Comparison of ENCODE assay signal across 8 mouse cellular contexts in the genomic region with DNA sequence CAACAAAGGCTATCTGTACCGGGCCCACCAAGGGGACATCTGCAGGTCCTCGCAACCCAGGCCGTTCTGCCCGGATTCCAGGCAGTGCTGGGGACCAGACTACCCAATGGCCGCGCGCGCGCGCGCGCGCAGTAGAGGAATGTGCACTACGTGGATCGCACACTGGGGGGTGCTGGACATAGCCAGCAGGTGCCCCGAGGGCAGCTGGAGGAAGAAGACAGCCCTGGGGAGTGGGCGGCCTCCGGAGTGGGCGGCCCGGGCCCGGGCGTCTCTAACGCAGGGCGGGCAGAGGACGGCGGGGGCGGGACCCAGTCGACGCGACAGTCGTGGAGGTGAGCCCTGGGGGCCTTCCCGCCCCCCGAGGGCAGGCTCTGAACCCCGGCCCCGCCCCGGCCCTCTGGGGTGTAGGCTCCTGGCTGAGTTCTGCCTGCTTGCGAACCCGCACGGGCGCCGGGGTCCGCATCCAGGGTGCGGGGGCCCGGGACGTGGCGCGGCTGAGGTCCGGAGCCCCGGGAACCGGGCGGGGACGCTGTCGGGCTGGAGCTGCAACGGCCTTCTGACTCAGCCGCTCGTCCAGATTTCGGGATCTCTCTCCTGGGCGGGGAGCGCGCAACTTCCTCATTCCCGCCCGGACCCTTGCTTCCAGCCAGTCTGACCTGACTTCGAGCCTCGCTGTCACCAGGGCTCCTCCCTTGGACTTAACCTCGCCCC. TPM values are rescaled to one million over a fixed set of nuclear protein-coding genes. Genes with fewer than 3 reads are reported as not detected.
A peak's percentile ranks its signal among the peaks of the same experiment; 100 is the strongest.
DNase-seq lines count a peak whose midpoint lies in the region; ATAC-seq and TF ChIP-seq lines count a peak whose summit lies in the region.

A gene (plus strand): TSS at position 188 of the 711 bp plus-strand sequence.

- H3K4me3 ChIP-seq in embryonic facial prominence, embryonic 11.5 days (ENCODE audit: low read depth, low read length) = peak within 1 kb of the TSS; percentile 56
- H3K4me3 ChIP-seq in kidney, adult 2 months (ENCODE audit: insufficient read depth, low read depth, low read length) = peak within 1 kb of the TSS; percentile 49
- H3K4me3 ChIP-seq in limb, embryonic 13.5 days = peak within 1 kb of the TSS; percentile 67
- peak within 1 kb of the TSS; percentile 50 for H3K4me3 ChIP-seq in midbrain, embryonic 15.5 days

- H3K9ac ChIP-seq in embryonic facial prominence, embryonic 11.5 days (replicated peaks; ENCODE audit: low read length) = peak within 1 kb of the TSS; percentile 56
- H3K9ac ChIP-seq in limb, embryonic 13.5 days = peak within 1 kb of the TSS; percentile 77
- H3K9ac ChIP-seq in midbrain, embryonic 15.5 days = peak within 1 kb of the TSS; percentile 45

- peak; percentile 39 to 53 for DNase-seq in cerebellum, adult 18-20 months
- no peak for DNase-seq in cerebellum, adult 9-10 months
- DNase-seq in embryonic facial prominence, embryonic 11.5 days (ENCODE audit: low spot score) = peak; percentile 92
- peak; percentile 92 to 95 for DNase-seq in heart, adult 18-20 months
- peak; percentile 95 for DNase-seq in kidney, adult 2 months
- DNase-seq in spleen, adult 18-20 months = peak; percentile 83

- H3K9me3 ChIP-seq in embryonic facial prominence, embryonic 11.5 days (replicated peaks; ENCODE audit: control insufficient read depth, low read length) = no peaks in the 10 kb centered on the region
- no peaks in the 10 kb centered on the region for H3K9me3 ChIP-seq in limb, embryonic 13.5 days
- H3K9me3 ChIP-seq in midbrain, embryonic 15.5 days = no peaks in the 10 kb centered on the region

- peaks cover 8% of the 10 kb centered on the region for H3K27me3 ChIP-seq in embryonic facial prominence, embryonic 11.5 days (ENCODE audit: control insufficient read depth, insufficient read depth, low read length)
- H3K27me3 ChIP-seq in kidney, adult 2 months (replicated peaks; ENCODE audit: control insufficient read depth, insufficient read depth, low read length) = no peaks in the 10 kb centered on the region
- H3K27me3 ChIP-seq in limb, embryonic 13.5 days = peaks cover 55% of the 10 kb centered on the region
- peaks cover 17% of the 10 kb centered on the region; the same call in 1 of the 2 replicates for H3K27me3 ChIP-seq in midbrain, embryonic 15.5 days (replicated peaks)

- peak; percentile 89 for ATAC-seq in embryonic facial prominence, embryonic 11.5 days (replicated peaks; ENCODE audit: insufficient number of reproducible peaks, low FRiP score, low TSS enrichment, low read depth)
- ATAC-seq in limb, embryonic 13.5 days (ENCODE audit: low FRiP score, low read depth) = peak; percentile 88
- ATAC-seq in midbrain, embryonic 15.5 days (replicated peaks) = peak; percentile 86

- H3K27ac ChIP-seq in embryonic facial prominence, embryonic 11.5 days (replicated peaks; ENCODE audit: low read depth, low read length) = no peak within 1 kb of the TSS
- H3K27ac ChIP-seq in kidney, adult 2 months (ENCODE audit: insufficient read depth, low read depth, low read length) = no peak within 1 kb of the TSS
- no peak within 1 kb of the TSS for H3K27ac ChIP-seq in limb, embryonic 13.5 days
- peak within 1 kb of the TSS; percentile 5; the same call in 1 of the 2 replicates for H3K27ac ChIP-seq in midbrain, embryonic 15.5 days

- no peak for TF ChIP-seq POLR2A in kidney, adult 2 months (IDR thresholded peaks at IDR 0.05; ENCODE audit: low read depth, low read length)

- no peaks in the 10 kb centered on the region for H3K36me3 ChIP-seq in embryonic facial prominence, embryonic 11.5 days (replicated peaks; ENCODE audit: control insufficient read depth, insufficient read depth, low read depth, low read length)
- H3K36me3 ChIP-seq in kidney, adult 2 months (ENCODE audit: control insufficient read depth, insufficient read depth, low read length) = no peaks in the 10 kb centered on the region
- H3K36me3 ChIP-seq in limb, embryonic 13.5 days = no peaks in the 10 kb centered on the region
- no peaks in the 10 kb centered on the region for H3K36me3 ChIP-seq in midbrain, embryonic 15.5 days (replicated peaks)

- WGBS in embryonic facial prominence, embryonic 11.5 days = under 1% methylated on average over 65 of the region's 65 CpGs
- 1% methylated on average over 64 of the region's 65 CpGs for WGBS in kidney, adult 2 months
- WGBS in limb, embryonic 13.5 days = under 1% methylated on average over 64 of the region's 65 CpGs
- WGBS in midbrain, embryonic 15.5 days = under 1% methylated on average over 60 of the region's 65 CpGs

- H3K4me2 ChIP-seq in embryonic facial prominence, embryonic 11.5 days (ENCODE audit: low read depth, low read length) = peak within 1 kb of the TSS; percentile 87
- peak within 1 kb of the TSS; percentile 86 for H3K4me2 ChIP-seq in limb, embryonic 13.5 days (replicated peaks)
- peak within 1 kb of the TSS; percentile 62 for H3K4me2 ChIP-seq in midbrain, embryonic 15.5 days

- TF ChIP-seq CTCF in kidney, adult 2 months (conservative IDR thresholded peaks at IDR 0.05; ENCODE audit: insufficient read depth, insufficient read length, low read depth, low read length) = peak; percentile 72

- no peaks in the 10 kb centered on the region for H3K4me1 ChIP-seq in embryonic facial prominence, embryonic 11.5 days (ENCODE audit: control insufficient read depth, insufficient read depth, low read length)
- H3K4me1 ChIP-seq in kidney, adult 2 months (ENCODE audit: control insufficient read depth, insufficient read depth, low read length) = no peaks in the 10 kb centered on the region
- peaks cover 7% of the 10 kb centered on the region; the same call in 1 of the 2 replicates for H3K4me1 ChIP-seq in limb, embryonic 13.5 days
- H3K4me1 ChIP-seq in midbrain, embryonic 15.5 days = peaks cover 7% of the 10 kb centered on the region; the same call in 1 of the 2 replicates

RNA-seq across cellular contexts. Expression of the gene that starts here (rescaled TPM):
- polyA plus RNA-seq in embryonic facial prominence, embryonic 11.5 days (2014; fragmentation: Nextera tagmentation; extraction: Ambion mirVana) = 1.6 and 2.2 TPM in 2 replicates
- total RNA-seq in heart, adult 18-20 months (2021) = 1 to 10 TPM; 5.9 to 6.1 TPM
- polyA plus RNA-seq in kidney, adult 2 months (2012; rRNA removed) = 16.6 and 18.0 TPM in 2 replicates
- 4.5 and 5.7 TPM in 2 replicates for polyA plus RNA-seq in limb, embryonic 13.5 days (2015; fragmentation: Nextera tagmentation; extraction: Ambion mirVana)
- polyA plus RNA-seq in midbrain, embryonic 15.5 days (2015; fragmentation: Nextera tagmentation; extraction: Ambion mirVana) = 13.8 and 14.8 TPM in 2 replicates
